Mouse (Mus musculus) stomach, embryonic 14.5 days (tissue): ENCODE data around the gene Rab3il1. TPM values are rescaled to one million over a fixed set of nuclear protein-coding genes. Genes with fewer than 3 reads are reported as not detected.
A peak's percentile ranks its signal among the peaks of the same experiment; 100 is the strongest.

Experiments
- ATAC-seq: fragments of 200-750 bp; cut with Nextera tagmentation; 2 replicates; pipeline ENCODE4 v1.8.0; 2017; ENCODE audit warnings: low read depth, moderate TSS enrichment; ENCODE audit not compliant: insufficient number of reproducible peaks, insufficient read depth, low FRiP score
- H3K27ac ChIP-seq: fragments of 300-500 bp; sonication (generic); 2 replicates; pipeline ENCODE4 v1.5.1; 2014; ENCODE audit warnings: mild to moderate bottlenecking, low read length, moderate library complexity, mixed read lengths
- H3K27me3 ChIP-seq: fragments of 300-500 bp; sonication (generic); 2 replicates; pipeline ENCODE4 v1.6.1; 2014; ENCODE audit warnings: low read length, control low read depth, mixed read lengths; ENCODE audit not compliant: control insufficient read depth, insufficient read depth
- H3K36me3 ChIP-seq: fragments of 300-500 bp; sonication (generic); 2 replicates; pipeline ENCODE4 v1.6.1; 2014; ENCODE audit warnings: mild to moderate bottlenecking, control low read depth, low read length, moderate library complexity, mixed read lengths; ENCODE audit not compliant: control insufficient read depth, insufficient read depth
- H3K4me1 ChIP-seq: fragments of 300-500 bp; sonication (generic); 2 replicates; pipeline ENCODE4 v1.6.1; 2014; ENCODE audit warnings: low read length, control low read depth, mixed read lengths; ENCODE audit not compliant: control insufficient read depth, insufficient read depth
- H3K4me2 ChIP-seq: fragments of 300-500 bp; sonication (generic); replicated peaks from 2 replicates; pipeline ENCODE4 v1.6.1; 2014; ENCODE audit warnings: low read depth, low read length, control low read depth
- H3K4me3 ChIP-seq: fragments of 300-500 bp; sonication (generic); 2 replicates; pipeline ENCODE4 v1.5.1; 2014; ENCODE audit warnings: low read depth, low read length, control low read depth
- H3K9ac ChIP-seq: fragments of 300-500 bp; sonication (generic); replicated peaks from 2 replicates; pipeline ENCODE4 v1.6.1; 2014; ENCODE audit warnings: low read depth, mild to moderate bottlenecking, control low read depth, low read length, moderate library complexity, mixed read lengths
- H3K9me3 ChIP-seq: fragments of 300-500 bp; sonication (generic); 2 replicates; pipeline ENCODE4 v1.6.1; 2016; ENCODE audit warnings: low read depth, low read length, control low read depth; ENCODE audit not compliant: control insufficient read depth
- WGBS: fragments of 180-500 bp; shearing (Covaris S2); extraction: QIAGEN DNeasy Blood & Tissue Kit; methylation state at CpG from one replicate; pipeline ENCODE4 v1.1.7; 2014; 5-methylcytosine and 5-hydroxymethylcytosine counted together
- polyA plus RNA-seq: library from polyadenylated mRNA; unstranded; fragments of >200 nt; fragmentation: Nextera tagmentation; extraction: Ambion mirVana; gene quantifications from 2 replicates; pipeline ENCODE4 v1.2.1, GENCODE M21; 2014

Gene Rab3il1
- polyA plus RNA-seq, 1 experiment from 2014 or later, result 28.6 TPM

- peak overlapping the region; percentile 49; the same call in 1 of the 2 replicates for H3K27ac ChIP-seq
- 0 out of 2 replicates have a peak overlapping the region, but pooled peaks have one; percentile 7 for H3K9ac ChIP-seq
- no peak overlapping the region for H3K4me3 ChIP-seq
- H3K27me3 ChIP-seq, result no peaks in the 10 kb centered on the region
- 72% methylated on average over 5 of the region's 5 CpGs for WGBS
- ATAC-seq, result no peak
- no peaks in the 10 kb centered on the region for H3K36me3 ChIP-seq
- H3K4me1 ChIP-seq, result peaks cover 33% of the 10 kb centered on the region
- H3K4me2 ChIP-seq, result no peak overlapping the region
- H3K9me3 ChIP-seq, result no peaks in the 10 kb centered on the region
Observed at GRCm38 (mm10) chr19:10022414-10023303, 21.2 kb downstream of the Rab3il1 start.

DNA sequence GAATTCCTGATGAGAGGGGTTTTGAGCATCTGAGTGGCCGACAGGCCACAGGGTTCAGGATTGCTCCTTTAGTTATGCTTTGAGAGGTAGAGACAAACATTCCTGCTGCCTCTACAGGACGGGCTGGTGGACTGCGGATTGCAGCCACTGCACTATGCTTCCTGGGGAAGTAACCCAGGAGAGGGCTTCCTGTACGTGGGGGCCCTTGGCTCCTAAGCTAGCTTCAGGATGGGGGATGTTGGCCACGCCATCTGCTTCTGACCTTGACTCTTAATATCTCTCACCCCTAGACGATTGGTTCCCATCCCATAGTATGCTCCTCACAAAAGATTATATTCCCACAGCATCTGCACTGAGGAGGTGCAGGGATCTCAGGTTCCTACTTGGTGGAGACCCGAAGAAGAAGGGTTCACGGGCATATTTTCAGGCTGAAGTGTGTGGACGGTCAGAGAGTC, 21.9 kb downstream of the Rab3il1 start:
- H3K27me3 ChIP-seq, result no peaks in the 10 kb centered on the region
- no peak overlapping the region for H3K4me2 ChIP-seq
- H3K4me3 ChIP-seq, result no peak overlapping the region
- no peak for ATAC-seq
- peaks cover 29% of the 10 kb centered on the region; the same call in 1 of the 2 replicates for H3K4me1 ChIP-seq
- no peaks in the 10 kb centered on the region for H3K36me3 ChIP-seq
- H3K27ac ChIP-seq, result peak overlapping the region; percentile 49; the same call in 1 of the 2 replicates
- H3K9ac ChIP-seq, result no peak overlapping the region
- WGBS, result 61% methylated on average over 9 of the region's 9 CpGs
- H3K9me3 ChIP-seq, result no peaks in the 10 kb centered on the region

- WGBS, result 18% methylated on average over 8 of the region's 8 CpGs
- peaks cover 19% of the 10 kb centered on the region; the same call in 1 of the 2 replicates for H3K4me1 ChIP-seq
Observed at GRCm38 (mm10) chr19:10025169-10025875, 23.9 kb downstream of the Rab3il1 start.

DNA sequence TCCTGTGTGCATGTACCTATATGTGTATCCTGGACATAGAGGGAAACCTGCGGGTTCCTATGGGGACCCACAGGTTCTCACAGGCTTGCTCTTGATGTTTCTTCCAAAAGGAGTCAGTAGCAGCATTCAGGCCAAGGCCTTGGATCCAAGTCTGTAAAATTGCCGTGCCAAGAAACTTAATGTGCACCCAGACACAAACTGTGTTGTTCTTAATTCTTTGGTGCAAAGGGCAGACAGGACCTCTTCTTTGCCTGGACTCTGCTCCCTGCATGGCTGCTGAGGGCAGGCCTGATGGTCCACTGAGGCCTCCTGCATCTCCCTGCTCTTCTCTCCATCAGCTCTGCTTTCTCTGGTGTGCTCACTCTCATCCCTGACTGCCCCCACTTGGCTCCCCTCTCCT, 28.3 kb downstream of the Rab3il1 start:
- WGBS, result 88% methylated on average over 2 of the region's 2 CpGs
- Histone ChIP-seq H3K4me3 (no peak overlapping the region), H3K27ac (no peak overlapping the region), H3K36me3 (no peaks in the 10 kb centered on the region), H3K27me3 (no peaks in the 10 kb centered on the region), H3K9me3 (no peaks in the 10 kb centered on the region), H3K4me1 (peaks cover 8% of the 10 kb centered on the region; the same call in 1 of the 2 replicates), H3K4me2 (no peak overlapping the region), H3K9ac (no peak overlapping the region)
- no peak for ATAC-seq

More at GRCm38 (mm10) chr19:10025169-10025875, 23.9 kb downstream of the Rab3il1 start:
- no peak overlapping the region for H3K4me3 ChIP-seq
- H3K36me3 ChIP-seq, result no peaks in the 10 kb centered on the region
- no peak overlapping the region for H3K9ac ChIP-seq
- 0 out of 2 replicates have a peak, but pooled peaks have one; percentile 40 for ATAC-seq
- no peak overlapping the region for H3K4me2 ChIP-seq
- H3K27ac ChIP-seq, result peak overlapping the region; percentile 24; the same call in 1 of the 2 replicates
- H3K9me3 ChIP-seq, result no peaks in the 10 kb centered on the region
- H3K27me3 ChIP-seq, result no peaks in the 10 kb centered on the region

DNA sequence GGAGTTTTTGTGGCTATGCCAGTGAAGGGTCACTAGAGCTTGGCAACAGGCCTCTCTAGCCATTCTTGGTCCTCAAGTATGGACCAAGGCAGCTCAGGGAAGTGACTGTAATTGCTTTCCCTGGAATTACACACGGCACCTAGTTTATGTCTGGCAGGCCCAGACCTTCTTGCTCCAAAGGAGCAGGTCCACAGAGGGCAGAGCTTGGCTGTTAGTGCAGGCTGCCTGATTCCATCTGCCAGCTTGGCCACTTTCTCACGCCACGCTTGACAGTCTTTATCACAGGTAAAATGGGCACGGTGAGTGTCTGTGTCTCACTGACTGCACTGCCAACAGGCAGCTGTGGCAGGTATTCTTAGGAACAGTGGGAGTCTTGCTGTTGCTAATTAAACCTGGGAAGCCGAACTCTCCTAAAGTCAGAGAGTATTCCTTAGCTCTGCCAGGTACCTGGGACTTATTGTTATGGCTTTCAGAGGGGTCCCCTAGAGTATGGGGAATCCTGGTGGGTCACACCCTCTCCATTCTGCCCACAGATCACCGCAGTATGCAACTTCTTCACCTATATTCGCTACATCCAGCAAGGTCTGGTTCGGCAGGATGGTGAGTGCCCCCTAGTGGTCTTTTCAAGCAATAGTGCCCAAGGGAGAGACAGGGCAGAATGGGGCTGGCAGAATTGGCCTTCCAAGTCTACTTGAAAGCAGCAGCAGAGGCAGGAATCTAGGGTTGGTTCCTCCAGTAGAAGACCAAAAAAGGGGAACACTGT, 31.9 kb downstream of the Rab3il1 start:
- peak; percentile 51; the same call in 1 of the 2 replicates for ATAC-seq
- no peak overlapping the region for H3K9ac ChIP-seq

DNA sequence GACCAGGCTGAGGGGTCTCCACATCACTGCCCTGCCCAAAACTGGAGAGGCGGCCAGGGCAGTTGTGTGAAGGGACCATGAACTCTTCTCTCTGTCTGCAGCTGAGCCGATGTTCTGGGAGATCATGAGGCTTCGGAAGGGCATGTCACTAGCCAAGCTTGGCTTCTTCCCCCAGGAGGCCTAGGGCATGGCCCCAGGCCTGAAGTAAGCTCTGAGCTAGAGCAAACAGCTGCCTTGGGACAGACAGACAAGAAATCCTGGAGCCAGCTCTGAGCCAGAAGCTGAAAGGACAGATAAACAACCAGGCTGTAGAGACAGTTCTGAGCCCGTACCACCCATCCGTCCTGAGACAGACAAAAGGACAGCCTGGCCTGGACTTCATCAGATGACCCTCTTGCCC, 32.9 kb downstream of the Rab3il1 start:
- no peak overlapping the region for H3K9ac ChIP-seq
- no peak for ATAC-seq
- H3K4me3 ChIP-seq, result no peak overlapping the region
- H3K9me3 ChIP-seq, result no peaks in the 10 kb centered on the region
- H3K4me2 ChIP-seq, result no peak overlapping the region
- H3K27ac ChIP-seq, result no peak overlapping the region
- no peaks in the 10 kb centered on the region for H3K36me3 ChIP-seq
- WGBS, result 81% methylated on average over 5 of the region's 5 CpGs
- peaks cover 10% of the 10 kb centered on the region for H3K4me1 ChIP-seq
- H3K27me3 ChIP-seq, result no peaks in the 10 kb centered on the region

More for the DNA sequence above, 31.9 kb downstream of the Rab3il1 start:
- WGBS, result 44% methylated on average over 8 of the region's 8 CpGs
- H3K4me3 ChIP-seq, result no peak overlapping the region
- H3K27me3 ChIP-seq, result no peaks in the 10 kb centered on the region
- 0 out of 2 replicates have a peak, but pooled peaks cover under 1% of the 10 kb centered on the region for H3K4me1 ChIP-seq
- H3K9me3 ChIP-seq, result no peaks in the 10 kb centered on the region
- H3K36me3 ChIP-seq, result no peaks in the 10 kb centered on the region
- H3K27ac ChIP-seq, result no peak overlapping the region
- no peak overlapping the region for H3K4me2 ChIP-seq

- H3K4me1 ChIP-seq, result peaks cover 14% of the 10 kb centered on the region
- H3K27ac ChIP-seq, result no peak overlapping the region
- WGBS, result 60% methylated on average over 8 of the region's 8 CpGs
- H3K9ac ChIP-seq, result no peak overlapping the region
- H3K4me2 ChIP-seq, result no peak overlapping the region
- no peaks in the 10 kb centered on the region for H3K27me3 ChIP-seq
- no peak overlapping the region for H3K4me3 ChIP-seq
- peak; percentile 51; the same call in 1 of the 2 replicates for ATAC-seq
- no peaks in the 10 kb centered on the region for H3K36me3 ChIP-seq
- no peaks in the 10 kb centered on the region for H3K9me3 ChIP-seq
Observed at GRCm38 (mm10) chr19:10034785-10035447, 33.4 kb downstream of the Rab3il1 start.
